Mouse (Mus musculus) CH12.LX (cell line): ENCODE measurements around the gene Rab1a. TPM values are rescaled to one million over a fixed set of nuclear protein-coding genes. Genes with fewer than 3 reads are reported as not detected.
A peak's percentile ranks its signal among the peaks of the same experiment; 100 is the strongest.

Experiments
- DNase-seq: peaks from one replicate; pipeline ENCODE4 v3.0.0-alpha.2; 2013; ENCODE audit errors: extremely low read depth
- H3K27ac ChIP-seq: 2 replicates; pipeline ENCODE4 v1.5.1; 2012; ENCODE audit warnings: low read depth, mild to moderate bottlenecking, control low read depth, moderate library complexity; ENCODE audit not compliant: insufficient read depth
- H3K27me3 ChIP-seq: replicated peaks from 2 replicates; pipeline ENCODE3; 2012; ENCODE audit warnings: inconsistent platforms
- H3K36me3 ChIP-seq, 2 experiments: replicated peaks in 1 of 2; 2 replicates each; pipeline versions ENCODE3 to v1.6.1; 2012; ENCODE audit warnings: inconsistent platforms in 1 of 2, low read length in 1 of 2, mild to moderate bottlenecking in 1 of 2, mixed read lengths in 1 of 2, moderate library complexity in 1 of 2; ENCODE audit not compliant: control insufficient read depth in 1 of 2, insufficient read depth in 1 of 2
- H3K4me1 ChIP-seq, 2 experiments: 2 replicates each; pipeline ENCODE4 v1.6.1; 2012; ENCODE audit warnings: inconsistent platforms in 1 of 2, moderate library complexity in 1 of 2; ENCODE audit not compliant: insufficient read depth in 2 of 2, control insufficient read depth in 1 of 2
- H3K4me2 ChIP-seq: 2 replicates; pipeline ENCODE4 v1.6.1; 2012; ENCODE audit warnings: low read depth, mild to moderate bottlenecking, control low read depth; ENCODE audit not compliant: poor library complexity, insufficient read depth, severe bottlenecking
- H3K4me3 ChIP-seq, 3 experiments: fragments of 150-350 bp in 1 of 3; sonication (generic) in 1 of 3; replicated peaks in 1 of 3; 2 replicates each; pipeline versions ENCODE3 to v1.5.1; 2011 to 2012; ENCODE audit warnings: low read depth in 2 of 3, low read length in 2 of 3, mild to moderate bottlenecking in 2 of 3, moderate library complexity in 2 of 3, control low read depth in 1 of 3, improper control_type of control experiment in 1 of 3, inconsistent platforms in 1 of 3, mixed read lengths in 1 of 3; ENCODE audit not compliant: poor library complexity in 1 of 3
- H3K79me2 ChIP-seq: replicated peaks from 2 replicates; pipeline ENCODE4 v1.6.1; 2012; ENCODE audit warnings: mild to moderate bottlenecking, moderate library complexity; ENCODE audit not compliant: control insufficient read depth, poor library complexity, insufficient read depth, severe bottlenecking; ENCODE audit errors: extremely low read depth
- H3K9ac ChIP-seq: 2 replicates; pipeline ENCODE4 v1.6.1; 2012; ENCODE audit warnings: low read depth, mild to moderate bottlenecking, control low read depth, moderate library complexity; ENCODE audit not compliant: insufficient read depth
- H3K9me3 ChIP-seq: replicated peaks from 2 replicates; pipeline ENCODE3; 2012; ENCODE audit warnings: low read length, inconsistent platforms, mixed read lengths
- CTCF ChIP-seq, 2 experiments: IDR thresholded peaks in 1 of 2; conservative IDR thresholded peaks in 1 of 2; 2 replicates each; pipeline ENCODE4 v1.5.1; 2011 to 2012; ENCODE audit warnings: low read depth in 2 of 2, low read length in 2 of 2, improper control_type of control experiment in 1 of 2, inconsistent platforms in 1 of 2, mild to moderate bottlenecking in 1 of 2, moderate library complexity in 1 of 2
- E2F4 ChIP-seq: IDR thresholded peaks from 2 replicates; pipeline ENCODE4 v1.6.1; 2011; ENCODE audit warnings: low read depth, low read length, improper control_type of control experiment; ENCODE audit not compliant: insufficient replicate concordance
- ELF1 ChIP-seq: IDR thresholded peaks from 2 replicates; pipeline ENCODE4 v1.6.1; 2014; ENCODE audit warnings: low read depth, mild to moderate bottlenecking, inconsistent platforms, low read length, improper control_type of control experiment
- ETS1 ChIP-seq: conservative IDR thresholded peaks from 2 replicates; pipeline ENCODE4 v1.6.1; 2012; ENCODE audit warnings: low read depth, mild to moderate bottlenecking, inconsistent platforms, low read length, improper control_type of control experiment, moderate library complexity
- IRF4 ChIP-seq: IDR thresholded peaks from 2 replicates; pipeline ENCODE4 v1.6.1; 2014; ENCODE audit warnings: low read depth, mild to moderate bottlenecking, inconsistent platforms, low read length, improper control_type of control experiment
- MAZ ChIP-seq: IDR thresholded peaks from 2 replicates; pipeline ENCODE4 v1.6.1; 2012; ENCODE audit warnings: low read depth, mild to moderate bottlenecking, inconsistent platforms, low read length, improper control_type of control experiment, moderate library complexity
- MEF2A ChIP-seq: IDR thresholded peaks from 2 replicates; pipeline ENCODE4 v1.6.1; 2014; ENCODE audit warnings: low read depth, mild to moderate bottlenecking, inconsistent platforms, low read length, improper control_type of control experiment, borderline replicate concordance
- MXI1 ChIP-seq: IDR thresholded peaks from 2 replicates; pipeline ENCODE4 v1.6.1; 2011; ENCODE audit warnings: mild to moderate bottlenecking, low read depth, low read length, improper control_type of control experiment
- NELFE ChIP-seq: IDR thresholded peaks from 2 replicates; pipeline ENCODE4 v1.6.1; 2011; ENCODE audit warnings: low read depth, low read length, improper control_type of control experiment
- POLR2AphosphoS2 ChIP-seq: IDR thresholded peaks from 2 replicates; pipeline ENCODE4 v1.6.1; 2011; ENCODE audit warnings: low read depth, low read length, improper control_type of control experiment
- RAD21 ChIP-seq: IDR thresholded peaks from 2 replicates; pipeline ENCODE4 v1.6.1; 2011; ENCODE audit warnings: low read depth, mild to moderate bottlenecking, low read length, improper control_type of control experiment, moderate library complexity
- TBP ChIP-seq: conservative IDR thresholded peaks from 2 replicates; pipeline ENCODE4 v1.6.1; 2011; ENCODE audit warnings: low read depth, low read length, improper control_type of control experiment
- UBTF ChIP-seq: IDR thresholded peaks from 2 replicates; pipeline ENCODE4 v1.6.1; 2012; ENCODE audit warnings: low read depth, mild to moderate bottlenecking, inconsistent platforms, low read length, improper control_type of control experiment, moderate library complexity
- USF2 ChIP-seq: conservative IDR thresholded peaks from 2 replicates; pipeline ENCODE4 v1.6.1; 2011; ENCODE audit warnings: low read depth, low read length, improper control_type of control experiment
- ZKSCAN1 ChIP-seq: IDR thresholded peaks from 2 replicates; pipeline ENCODE4 v1.6.1; 2012; ENCODE audit warnings: low read depth, inconsistent platforms, low read length, improper control_type of control experiment, borderline replicate concordance
- ZMIZ1 ChIP-seq: IDR thresholded peaks from 2 replicates; pipeline ENCODE4 v1.6.1; 2012; ENCODE audit warnings: low read depth, mild to moderate bottlenecking, inconsistent platforms, low read length, improper control_type of control experiment
- dilution Hi-C: fragments of 300-500 bp; cut with MboI; formaldehyde crosslinking; loops from 2 replicates; pipeline ENCODE4 v1.14.3; 2020; ENCODE audit warnings: low sequenced_read_pairs; ENCODE audit not compliant: extremely low pct_unique_long_range_greater_than_20kb, extremely low pct_ligation_motif_present
- in situ Hi-C: fragments of 300-500 bp; cut with MboI; formaldehyde crosslinking; loops from 3 replicates; pipeline ENCODE4 v1.14.3; 2019; ENCODE audit warnings: low sequenced_read_pairs, low pct_ligation_motif_present, low pct_unique_long_range_greater_than_20kb, mixed read lengths
- polyA plus RNA-seq: library from polyadenylated mRNA; unstranded; fragments of >175 nt; gene quantifications from 2 replicates; pipeline ENCODE4 v1.2.1, GENCODE M21; 2012; ENCODE audit warnings: low read depth; ENCODE audit not compliant: insufficient read length
- total RNA-seq, 2 experiments: library from RNA; depleted of rRNA; stranded (reverse); fragments of 300-350 nt in 1 of 2; fragments of >200 nt in 1 of 2; gene quantifications; 2 replicates each; pipeline ENCODE4 v1.2.3; 2012 to 2014

The Rab1a gene
- total and polyA plus RNA-seq, 3 experiments: 76.7 to 263 (median 143) TPM

- Histone ChIP-seq H3K27ac (no peak overlapping the region), H3K27me3 (no peaks in the 10 kb centered on the region), H3K9me3 (no peaks in the 10 kb centered on the region), H3K9ac (no peak overlapping the region), H3K79me2 (peaks cover 47% of the 10 kb centered on the region), H3K36me3 (peaks cover 43 to 72% of the 10 kb centered on the region in 2 experiments), H3K4me3 (no peak overlapping the region), H3K4me2 (no peak overlapping the region), H3K4me1 (peaks cover 14 to 55% of the 10 kb centered on the region in 2 experiments)
- dilution Hi-C loops (no loop called here), in situ Hi-C loops (loop anchor here (5.0 kb wide), 1 partner anchor 37 kb away; no protein-coding TSS in a partner anchor)
- TF ChIP-seq RAD21: peak; percentile 4
- peak in 1 of 2 experiments; percentile 23; a peak in 1 of 4 replicates for TF ChIP-seq CTCF (conservative IDR thresholded peaks at IDR 0.05 in 1 of 2, IDR thresholded peaks at IDR 0.05 in 1 of 2; ENCODE audit: low read depth in 2 of 2, low read length in 2 of 2)
- TF ChIP-seq NELFE: no peak
- DNase-seq: no peak
Measured at GRCm38 (mm10) chr11:20244336-20245290, 43.4 kb downstream of the Rab1a start.

- TF ChIP-seq IRF4 (no peak), E2F4 (no peak), MAZ (no peak), UBTF (no peak), POLR2AphosphoS2 (no peak), USF2 (no peak), ELF1 (no peak), ZKSCAN1 (no peak), MEF2A (no peak), ZMIZ1 (no peak), TBP (no peak), MXI1 (no peak), ETS1 (no peak)
- DNase-seq: no peak
- H3K27ac ChIP-seq: no peak overlapping the region
- H3K4me2 ChIP-seq: no peak overlapping the region
- dilution Hi-C loops (no loop called here), in situ Hi-C loops (no loop called here)
- H3K79me2 ChIP-seq: peaks cover 47% of the 10 kb centered on the region
- H3K9ac ChIP-seq: no peak overlapping the region
- no peaks in the 10 kb centered on the region for H3K9me3 ChIP-seq
- peak overlapping the region in 1 of 3 experiments; percentile 14 for H3K4me3 ChIP-seq
- peaks cover 36 to 65% of the 10 kb centered on the region in 2 experiments for H3K36me3 ChIP-seq
- H3K4me1 ChIP-seq: peaks cover 14 to 57% of the 10 kb centered on the region in 2 experiments
- no peaks in the 10 kb centered on the region for H3K27me3 ChIP-seq
Measured at GRCm38 (mm10) chr11:20245316-20245715, 44.1 kb downstream of the Rab1a start.
